In the genomic region with DNA sequence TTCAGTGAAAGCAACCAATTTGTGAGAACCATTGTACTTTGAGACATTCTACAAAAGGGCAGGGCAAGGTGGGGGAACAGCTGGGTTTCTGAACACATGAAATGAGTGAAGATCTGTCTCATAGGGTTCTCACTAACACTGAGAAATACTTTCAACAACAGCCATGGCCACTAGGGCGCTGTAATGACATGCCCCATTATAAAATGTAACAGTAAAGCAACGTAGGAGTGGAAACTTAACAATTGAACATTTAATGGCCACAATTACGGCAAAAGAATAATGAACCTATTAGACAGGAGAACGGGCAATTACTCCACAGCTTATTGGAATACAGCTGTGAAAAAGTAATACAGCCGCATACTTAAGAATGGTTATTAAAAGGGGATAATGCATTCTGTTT, we compare ENCODE assay signal across 10 mouse cellular contexts.
"Had no signal": no experiment of that assay in that cellular context is flagged by ENCODE, and none has a peak within 500 bp of the region (broad histone marks: within the 10 kb centered on the region; RNA-seq: fewer than 3 reads in every experiment).

No protein-coding gene starts in this region.

- H3K27ac ChIP-seq: limb, embryonic 13.5 days; liver, embryonic 14.5 days; stomach, postnatal 0 days had no signal

- H3K4me2 ChIP-seq: limb, embryonic 13.5 days had no signal

- H3K27me3 ChIP-seq: limb, embryonic 13.5 days had no signal

- DNase-seq: kidney, adult 8-10 months; kidney, postnatal 36 days; left cerebral cortex, postnatal 4 days; lung, adult 18-20 months; lung, postnatal 36 days; midbrain, embryonic 14.5 days; thymus, postnatal 4 days had no signal

- H3K9me3 ChIP-seq: limb, embryonic 13.5 days had no signal

- H3K4me3 ChIP-seq: limb, embryonic 13.5 days had no signal

- H3K36me3 ChIP-seq: limb, embryonic 13.5 days had no signal

- H3K9ac ChIP-seq: limb, embryonic 13.5 days; liver, embryonic 14.5 days had no signal
